9 mouse cellular contexts compared by ENCODE assay signal in genomic region chr10:128737435-128737834, GRCm38 (mm10). TPM values are rescaled to one million over a fixed set of nuclear protein-coding genes. Genes with fewer than 3 reads are reported as not detected.
DNase-seq lines count a peak whose midpoint lies in the region; ATAC-seq and TF ChIP-seq lines count a peak whose summit lies in the region.
"Had no signal": no experiment of that assay in that cellular context is flagged by ENCODE, and none has a peak within 500 bp of the region (broad histone marks: within the 10 kb centered on the region; RNA-seq: fewer than 3 reads in every experiment).

No protein-coding gene starts in this region.

- no peaks in the 10 kb centered on the region for H3K4me1 ChIP-seq in forebrain, embryonic 13.5 days
- peaks cover 4% of the 10 kb centered on the region for H3K4me1 ChIP-seq in limb, embryonic 13.5 days
- no peaks in the 10 kb centered on the region for H3K4me1 ChIP-seq in neural tube, embryonic 14.5 days (ENCODE audit: control insufficient read depth, insufficient read depth, low read length)

- intact Hi-C loops in gastrocnemius, postnatal 36 days (cut with DNase I) = loop anchor here (5.0 kb wide), 1 partner anchor 90 kb away; no protein-coding TSS in a partner anchor

- no peaks in the 10 kb centered on the region for H3K79me3 ChIP-seq in C2C12 (ENCODE audit: low read depth)

- H3K27me3 ChIP-seq in C2C12 (ENCODE audit: control insufficient read depth, insufficient read depth, insufficient read length) = no peaks in the 10 kb centered on the region
- peaks cover 17% of the 10 kb centered on the region for H3K27me3 ChIP-seq in forebrain, embryonic 13.5 days
- peaks cover 4% of the 10 kb centered on the region for H3K27me3 ChIP-seq in limb, embryonic 13.5 days
- H3K27me3 ChIP-seq in neural tube, embryonic 14.5 days (ENCODE audit: control insufficient read depth, insufficient read depth, low read length) = peaks cover 6% of the 10 kb centered on the region; the same call in 1 of the 2 replicates

- no peak for TF ChIP-seq CTCF in C2C12 (IDR thresholded peaks at IDR 0.05; ENCODE audit: control insufficient read depth, insufficient read depth, insufficient read length)

- peak overlapping the region; percentile 67 for H3ac ChIP-seq in C2C12 (ENCODE audit: control insufficient read depth, insufficient read length, low read depth)

- peak overlapping the region; percentile 40 for H3K4me2 ChIP-seq in forebrain, embryonic 13.5 days
- peak overlapping the region; percentile 57 for H3K4me2 ChIP-seq in limb, embryonic 13.5 days (replicated peaks)
- peak overlapping the region; percentile 31; the same call in 1 of the 2 replicates for H3K4me2 ChIP-seq in neural tube, embryonic 14.5 days (ENCODE audit: low read depth, low read length)

- 5% methylated on average over 15 of the region's 15 CpGs for WGBS in forebrain, embryonic 13.5 days
- WGBS in limb, embryonic 13.5 days = 2% methylated on average over 15 of the region's 15 CpGs
- WGBS in neural tube, embryonic 14.5 days = 4% methylated on average over 15 of the region's 15 CpGs

- ATAC-seq in forebrain, embryonic 13.5 days = no peak
- peak; percentile 71 for ATAC-seq in limb, embryonic 13.5 days (ENCODE audit: low FRiP score, low read depth)
- peak; percentile 34; the same call in 1 of the 2 replicates for ATAC-seq in neural tube, embryonic 14.5 days (ENCODE audit: low read depth)

- H3K4me3 ChIP-seq in C2C12 (ENCODE audit: insufficient read depth, poor library complexity, severe bottlenecking) = peak overlapping the region; percentile 14
- no peak overlapping the region for H3K4me3 ChIP-seq in forebrain, embryonic 13.5 days
- peak overlapping the region; percentile 23 for H3K4me3 ChIP-seq in limb, embryonic 13.5 days
- H3K4me3 ChIP-seq in neural tube, embryonic 14.5 days (ENCODE audit: low read depth, low read length) = no peak overlapping the region
- H3K4me3 ChIP-seq: erythroblast, embryonic 14.5 days had no signal

- H3K79me2 ChIP-seq in C2C12 (ENCODE audit: control insufficient read depth, insufficient read depth) = no peaks in the 10 kb centered on the region

- DNase-seq in MN1 (ENCODE audit: low spot score) = peak; percentile 82
- DNase-seq in gastrocnemius, postnatal 36 days = no peak
- no peak for DNase-seq in ovary, postnatal 14 days (ENCODE audit: low spot score)
- no peak for DNase-seq in ovary, postnatal 10 days (ENCODE audit: low spot score)

- no peaks in the 10 kb centered on the region; the same call in 1 of the 2 replicates for H3K9me3 ChIP-seq in forebrain, embryonic 13.5 days (replicated peaks)
- H3K9me3 ChIP-seq in limb, embryonic 13.5 days = no peaks in the 10 kb centered on the region
- H3K9me3 ChIP-seq in neural tube, embryonic 14.5 days (ENCODE audit: control insufficient read depth, low read length) = no peaks in the 10 kb centered on the region

- no peak overlapping the region for H3K9ac ChIP-seq in forebrain, embryonic 13.5 days
- peak overlapping the region; percentile 43; the same call in 1 of the 2 replicates for H3K9ac ChIP-seq in limb, embryonic 13.5 days
- no peak overlapping the region for H3K9ac ChIP-seq in neural tube, embryonic 14.5 days (replicated peaks; ENCODE audit: low read depth, low read length)

- H3K27ac ChIP-seq in forebrain, embryonic 13.5 days = no peak overlapping the region
- no peak overlapping the region for H3K27ac ChIP-seq in limb, embryonic 13.5 days
- H3K27ac ChIP-seq in neural tube, embryonic 14.5 days (ENCODE audit: low read depth, low read length) = no peak overlapping the region

- peaks cover 6% of the 10 kb centered on the region for H3K36me3 ChIP-seq in C2C12 (ENCODE audit: control insufficient read depth, insufficient read depth)
- H3K36me3 ChIP-seq in forebrain, embryonic 13.5 days (ENCODE audit: poor library complexity, severe bottlenecking) = no peaks in the 10 kb centered on the region
- H3K36me3 ChIP-seq in limb, embryonic 13.5 days = peaks cover 22% of the 10 kb centered on the region
- H3K36me3 ChIP-seq in neural tube, embryonic 14.5 days (ENCODE audit: control insufficient read depth, insufficient read depth, low read length) = no peaks in the 10 kb centered on the region

TF ChIP-seq in C2C12, 6 proteins besides CTCF, POLR2A, EP300 and RAD21:
- TF ChIP-seq USF1 (IDR thresholded peaks at IDR 0.05; ENCODE audit: low read depth) (peak; percentile 92), CEBPB (IDR thresholded peaks at IDR 0.05; ENCODE audit: low read depth) (no peak)

RNA-seq across cellular contexts. Expression of gene Dgka, which starts 7.2 kb away (rescaled TPM):
- polyA plus RNA-seq in C2C12 (2012; fragmentation: generic; extraction: Trizol) = 7.3 TPM
- polyA plus RNA-seq in forebrain, embryonic 13.5 days (2015; fragmentation: Nextera tagmentation; extraction: Ambion mirVana) = 3.0 and 3.6 TPM in 2 replicates
- polyA plus RNA-seq in limb, embryonic 13.5 days (2015; fragmentation: Nextera tagmentation; extraction: Ambion mirVana) = 12.0 and 12.1 TPM in 2 replicates
- polyA plus RNA-seq in neural tube, embryonic 14.5 days (2014; fragmentation: Nextera tagmentation; extraction: Ambion mirVana) = 7.8 and 9.2 TPM in 2 replicates
- total RNA-seq in gastrocnemius, postnatal 36 days (2021) = 1 to 10 TPM; 7.7 to 9.8 TPM

RNA-seq across cellular contexts. Expression of gene Pym1, which starts 10.3 kb away (rescaled TPM):
- polyA plus RNA-seq in C2C12 (2012; fragmentation: generic; extraction: Trizol) = 38.0 TPM
- 49.6 and 50.2 TPM in 2 replicates for polyA plus RNA-seq in forebrain, embryonic 13.5 days (2015; fragmentation: Nextera tagmentation; extraction: Ambion mirVana)
- polyA plus RNA-seq in limb, embryonic 13.5 days (2015; fragmentation: Nextera tagmentation; extraction: Ambion mirVana) = 44.0 and 47.9 TPM in 2 replicates
- 36.0 and 41.9 TPM in 2 replicates for polyA plus RNA-seq in neural tube, embryonic 14.5 days (2014; fragmentation: Nextera tagmentation; extraction: Ambion mirVana)
- total RNA-seq in gastrocnemius, postnatal 36 days (2021) = 10 to 100 TPM in 1 of 2 experiments, 1 to 10 TPM in 1; 8.8 to 11.7 TPM

RNA-seq across cellular contexts. Expression of gene Cdk2, which starts 32.6 kb away (rescaled TPM):
- polyA plus RNA-seq in C2C12 (2012; fragmentation: generic; extraction: Trizol) = 34.7 TPM
- 69.9 and 73.7 TPM in 2 replicates for polyA plus RNA-seq in forebrain, embryonic 13.5 days (2015; fragmentation: Nextera tagmentation; extraction: Ambion mirVana)
- polyA plus RNA-seq in limb, embryonic 13.5 days (2015; fragmentation: Nextera tagmentation; extraction: Ambion mirVana) = 132 and 134 TPM in 2 replicates
- 8.6 and 15.9 TPM in 2 replicates for polyA plus RNA-seq in neural tube, embryonic 14.5 days (2014; fragmentation: Nextera tagmentation; extraction: Ambion mirVana)
- 1 to 10 TPM; 4.6 to 5.5 TPM for total RNA-seq in gastrocnemius, postnatal 36 days (2021)

RNA-seq across cellular contexts. Expression of gene Pmel, which starts 33.4 kb away (rescaled TPM):
- 0.16 TPM for polyA plus RNA-seq in C2C12 (2012; fragmentation: generic; extraction: Trizol)
- polyA plus RNA-seq in forebrain, embryonic 13.5 days (2015; fragmentation: Nextera tagmentation; extraction: Ambion mirVana) = 0.17 and 0.21 TPM in 2 replicates
- polyA plus RNA-seq in limb, embryonic 13.5 days (2015; fragmentation: Nextera tagmentation; extraction: Ambion mirVana) = 2.2 and 2.3 TPM in 2 replicates
- polyA plus RNA-seq in neural tube, embryonic 14.5 days (2014; fragmentation: Nextera tagmentation; extraction: Ambion mirVana) = 0.63 and 0.99 TPM in 2 replicates
- under 1 TPM in 1 of 2 experiments, not detected in 1; 0.22 TPM for total RNA-seq in gastrocnemius, postnatal 36 days (2021)
- polyA plus RNA-seq: erythroblast, embryonic 14.5 days had no signal

RNA-seq across cellular contexts. Expression of gene Rab5b, which starts 41.4 kb away (rescaled TPM):
- 27.0 TPM for polyA plus RNA-seq in C2C12 (2012; fragmentation: generic; extraction: Trizol)
- 88.3 and 93.1 TPM in 2 replicates for polyA plus RNA-seq in forebrain, embryonic 13.5 days (2015; fragmentation: Nextera tagmentation; extraction: Ambion mirVana)
- 83.5 and 87.5 TPM in 2 replicates for polyA plus RNA-seq in limb, embryonic 13.5 days (2015; fragmentation: Nextera tagmentation; extraction: Ambion mirVana)
- polyA plus RNA-seq in neural tube, embryonic 14.5 days (2014; fragmentation: Nextera tagmentation; extraction: Ambion mirVana) = 87.4 and 98.6 TPM in 2 replicates
- total RNA-seq in gastrocnemius, postnatal 36 days (2021) = 10 to 100 TPM; 80.4 to 90.1 TPM

Comparison
In these comparisons a context has a peak if more than half of its experiments do, and no peak if none do; other contexts are left out.
1. H3K4me3 ChIP-seq: peak in C2C12 (single experiment) and limb, embryonic 13.5 days (single experiment); none in forebrain, embryonic 13.5 days (single experiment) and neural tube, embryonic 14.5 days (single experiment).
2. Peak in every context shown above with its lines, with median percentiles within 50 percentile points of each other: H3K4me2 ChIP-seq.